Mouse (Mus musculus): Measurements from ENCODE around the gene Rasa2. TPM values are rescaled to one million over a fixed set of nuclear protein-coding genes. Genes with fewer than 3 reads are reported as not detected.
"Not testable (repeated sequence)": the region's sequence is repeated elsewhere in the genome, so short reads cannot be mapped to it uniquely, and the experiment has no call there.

Gene Rasa2
- polyA plus RNA-seq, 1 experiment from 2014 or later = 18.9 TPM

- no peak overlapping the region for H3K27ac ChIP-seq (ENCODE audit: low read depth, low read length)
Observed at GRCm38 (mm10) chr9:96534256-96534655, 97.2 kb downstream of the Rasa2 start.

GRCm38 (mm10) chr9:96533476-96533875 is 97.9 kb downstream of the Rasa2 start:
- WGBS = 84% methylated on average over 6 of the region's 6 CpGs
- peaks cover 13% of the 10 kb centered on the region for H3K4me1 ChIP-seq (ENCODE audit: control insufficient read depth, insufficient read depth, low read length)
- H3K27me3 ChIP-seq (ENCODE audit: control insufficient read depth, insufficient read depth, low read length) = no peaks in the 10 kb centered on the region
- no peak overlapping the region for H3K4me2 ChIP-seq (replicated peaks; ENCODE audit: low read depth, low read length)
- H3K27ac ChIP-seq (ENCODE audit: low read depth, low read length) = no peak overlapping the region
- H3K4me3 ChIP-seq (ENCODE audit: low read length) = no peak overlapping the region
- no peak for ATAC-seq (ENCODE audit: low FRiP score, low TSS enrichment)
- no peak overlapping the region for H3K9ac ChIP-seq (ENCODE audit: low read depth, low read length)
- H3K36me3 ChIP-seq (ENCODE audit: control insufficient read depth, insufficient read depth, low read length) = no peaks in the 10 kb centered on the region
- H3K9me3 ChIP-seq (ENCODE audit: control insufficient read depth, low read length) = no peaks in the 10 kb centered on the region

More at GRCm38 (mm10) chr9:96534256-96534655, 97.2 kb downstream of the Rasa2 start:
- Histone ChIP-seq H3K4me1 (ENCODE audit: control insufficient read depth, insufficient read depth, low read length) (peaks cover 13% of the 10 kb centered on the region), H3K4me3 (ENCODE audit: low read length) (no peak overlapping the region), H3K27me3 (ENCODE audit: control insufficient read depth, insufficient read depth, low read length) (no peaks in the 10 kb centered on the region), H3K9me3 (ENCODE audit: control insufficient read depth, low read length) (no peaks in the 10 kb centered on the region), H3K36me3 (ENCODE audit: control insufficient read depth, insufficient read depth, low read length) (no peaks in the 10 kb centered on the region), H3K4me2 (replicated peaks; ENCODE audit: low read depth, low read length) (no peak overlapping the region), H3K9ac (ENCODE audit: low read depth, low read length) (no peak overlapping the region)
- ATAC-seq (ENCODE audit: low FRiP score, low TSS enrichment) = no peak
- 84% methylated on average over 4 of the region's 4 CpGs for WGBS

DNA sequence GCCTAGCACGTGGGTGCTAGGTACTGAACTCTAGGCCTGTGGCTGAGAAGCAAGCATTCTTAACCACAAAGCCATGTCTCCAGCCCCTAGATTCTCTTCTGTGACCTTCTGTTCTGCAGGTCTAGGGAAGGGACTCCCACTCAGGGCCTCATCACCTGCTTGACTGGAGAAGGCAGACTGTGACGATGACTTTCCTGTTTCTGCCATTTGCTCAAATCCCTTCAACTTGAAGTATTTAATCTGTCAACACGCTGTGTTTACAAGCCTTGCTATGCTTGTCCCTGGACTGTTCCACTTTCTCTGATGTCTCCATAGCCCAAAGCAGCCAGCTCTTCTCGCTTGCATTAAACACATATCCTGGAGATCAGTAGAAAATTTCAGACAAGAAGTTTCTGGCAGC is 98.9 kb downstream of the Rasa2 start:
- Histone ChIP-seq H3K9ac (ENCODE audit: low read depth, low read length) (no peak overlapping the region), H3K27me3 (ENCODE audit: control insufficient read depth, insufficient read depth, low read length) (no peaks in the 10 kb centered on the region), H3K4me3 (ENCODE audit: low read length) (no peak overlapping the region), H3K4me2 (replicated peaks; ENCODE audit: low read depth, low read length) (no peak overlapping the region), H3K4me1 (ENCODE audit: control insufficient read depth, insufficient read depth, low read length) (peaks cover 12% of the 10 kb centered on the region), H3K27ac (ENCODE audit: low read depth, low read length) (no peak overlapping the region), H3K36me3 (ENCODE audit: control insufficient read depth, insufficient read depth, low read length) (no peaks in the 10 kb centered on the region), H3K9me3 (ENCODE audit: control insufficient read depth, low read length) (no peaks in the 10 kb centered on the region)
- ATAC-seq (ENCODE audit: low FRiP score, low TSS enrichment) = no peak
- WGBS = 70% methylated on average over 4 of the region's 4 CpGs

DNA sequence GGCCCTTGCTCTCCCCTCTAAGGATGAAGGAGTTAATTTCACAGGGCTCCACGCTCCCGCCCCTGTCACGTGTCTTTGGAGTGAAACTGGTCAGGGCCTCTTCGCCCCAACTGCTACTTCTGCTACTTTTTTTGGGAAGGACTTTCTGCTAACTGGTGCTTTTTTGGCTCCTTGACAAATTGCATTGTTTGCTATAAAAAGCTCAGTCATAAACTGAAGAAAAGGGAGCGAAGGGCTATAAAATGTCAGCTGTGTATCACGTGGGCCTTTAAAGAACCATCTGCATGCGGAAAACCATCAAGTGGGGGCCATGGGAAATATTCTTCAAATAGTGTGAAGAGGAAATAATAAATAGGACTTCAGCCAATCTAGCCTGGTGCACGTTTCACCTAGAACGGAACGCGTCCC is 100.7 kb downstream of the Rasa2 start:
- no peaks in the 10 kb centered on the region for H3K9me3 ChIP-seq (ENCODE audit: control insufficient read depth, low read length)
- ATAC-seq (ENCODE audit: low FRiP score, low TSS enrichment) = peak; percentile 69; the same call in 1 of the 2 replicates
- no peak overlapping the region for H3K4me2 ChIP-seq (replicated peaks; ENCODE audit: low read depth, low read length)
- H3K36me3 ChIP-seq (ENCODE audit: control insufficient read depth, insufficient read depth, low read length) = no peaks in the 10 kb centered on the region
- peak overlapping the region; percentile 37; the same call in 1 of the 2 replicates for H3K27ac ChIP-seq (ENCODE audit: low read depth, low read length)
- 0 out of 2 replicates have a peak, but pooled peaks cover 3% of the 10 kb centered on the region for H3K4me1 ChIP-seq (ENCODE audit: control insufficient read depth, insufficient read depth, low read length)
- WGBS = 32% methylated on average over 11 of the region's 11 CpGs
- no peak overlapping the region for H3K9ac ChIP-seq (ENCODE audit: low read depth, low read length)
- peak overlapping the region; percentile 3; the same call in 1 of the 2 replicates for H3K4me3 ChIP-seq (ENCODE audit: low read length)
- H3K27me3 ChIP-seq (ENCODE audit: control insufficient read depth, insufficient read depth, low read length) = no peaks in the 10 kb centered on the region

DNA sequence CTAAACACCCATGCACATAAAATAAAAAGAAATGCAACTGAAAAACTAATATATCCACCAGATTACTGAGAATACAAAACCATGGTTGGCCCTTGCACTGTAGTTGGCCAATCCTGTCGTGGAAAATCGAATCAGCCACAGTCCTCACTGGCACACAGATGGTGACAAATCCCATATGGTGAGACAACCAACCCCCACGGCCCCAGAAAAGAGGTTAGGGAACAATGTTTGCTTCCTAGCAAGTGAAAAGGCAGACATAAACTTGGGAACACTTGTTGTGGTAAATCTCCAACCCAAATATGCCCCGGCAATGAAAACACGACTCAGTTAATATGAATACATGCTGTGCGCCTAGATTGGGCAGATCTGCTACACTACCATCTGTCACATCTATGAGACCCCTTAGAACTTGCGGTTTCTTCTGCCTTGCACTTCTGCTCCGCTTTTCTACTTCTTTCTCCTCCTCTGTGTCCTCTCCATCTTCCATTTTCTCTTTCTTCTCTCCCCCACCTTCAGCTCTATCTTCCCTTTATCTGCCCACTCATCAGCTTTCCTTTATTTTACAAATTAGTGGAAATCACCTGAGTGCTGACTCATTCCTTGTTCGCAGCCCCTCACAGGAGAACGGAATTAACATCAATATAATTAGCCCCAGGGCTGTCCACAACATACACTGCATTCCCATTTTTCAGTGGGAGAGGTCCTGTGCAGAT is 101.3 kb downstream of the Rasa2 start:
- Histone ChIP-seq H3K4me2 (replicated peaks; ENCODE audit: low read depth, low read length) (no peak overlapping the region), H3K27ac (ENCODE audit: low read depth, low read length) (no peak overlapping the region), H3K36me3 (ENCODE audit: control insufficient read depth, insufficient read depth, low read length) (no peaks in the 10 kb centered on the region), H3K4me3 (ENCODE audit: low read length) (no peak overlapping the region), H3K4me1 (ENCODE audit: control insufficient read depth, insufficient read depth, low read length) (0 out of 2 replicates have a peak, but pooled peaks cover 3% of the 10 kb centered on the region), H3K27me3 (ENCODE audit: control insufficient read depth, insufficient read depth, low read length) (no peaks in the 10 kb centered on the region), H3K9ac (ENCODE audit: low read depth, low read length) (no peak overlapping the region), H3K9me3 (ENCODE audit: control insufficient read depth, low read length) (no peaks in the 10 kb centered on the region)
- ATAC-seq (ENCODE audit: low FRiP score, low TSS enrichment) = no peak
- WGBS = 59% methylated on average over 10 of the region's 10 CpGs

DNA sequence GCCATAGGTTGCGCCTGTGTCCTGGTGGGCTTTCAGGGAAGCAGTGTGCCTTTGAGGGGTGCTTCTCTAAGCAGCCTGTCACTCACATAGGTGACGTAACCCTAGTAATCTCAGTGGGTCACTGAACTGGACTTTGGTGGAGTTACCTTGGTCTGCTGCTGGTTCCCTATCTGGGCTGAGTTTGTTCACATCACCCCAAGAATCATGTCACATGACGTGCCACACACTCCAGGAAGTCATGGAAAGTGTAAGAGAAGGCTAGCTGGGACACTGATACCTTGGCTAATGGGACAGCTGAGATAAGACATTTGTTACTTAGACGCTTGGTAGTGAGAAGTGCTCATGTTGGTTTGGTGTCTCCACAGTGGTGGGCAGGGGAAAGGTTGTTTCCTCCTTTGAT is 105.4 kb downstream of the Rasa2 start:
- Histone ChIP-seq H3K36me3 (ENCODE audit: control insufficient read depth, insufficient read depth, low read length) (no peaks in the 10 kb centered on the region), H3K4me3 (ENCODE audit: low read length) (no peak overlapping the region), H3K4me1 (ENCODE audit: control insufficient read depth, insufficient read depth, low read length) (no peaks in the 10 kb centered on the region), H3K27me3 (ENCODE audit: control insufficient read depth, insufficient read depth, low read length) (no peaks in the 10 kb centered on the region), H3K4me2 (replicated peaks; ENCODE audit: low read depth, low read length) (no peak overlapping the region), H3K9me3 (ENCODE audit: control insufficient read depth, low read length) (no peaks in the 10 kb centered on the region), H3K9ac (ENCODE audit: low read depth, low read length) (no peak overlapping the region), H3K27ac (ENCODE audit: low read depth, low read length) (no peak overlapping the region)
- ATAC-seq (ENCODE audit: low FRiP score, low TSS enrichment) = no peak
- WGBS = 79% methylated on average over 4 of the region's 4 CpGs

GRCm38 (mm10) chr9:96524972-96525506 is 106.4 kb downstream of the Rasa2 start, which contains the start of gene Gm28729:
Gene Gm28729, minus strand, starts transcription at chr9:96525264.
- no peak within 1 kb of the TSS for H3K27ac ChIP-seq (ENCODE audit: low read depth, low read length)
- no peaks in the 10 kb centered on the region for H3K27me3 ChIP-seq (ENCODE audit: control insufficient read depth, insufficient read depth, low read length)
- peak; percentile 34; the same call in 1 of the 2 replicates for ATAC-seq (ENCODE audit: low FRiP score, low TSS enrichment)
- no peaks in the 10 kb centered on the region for H3K9me3 ChIP-seq (ENCODE audit: control insufficient read depth, low read length)
- 52% methylated on average over 12 of the region's 12 CpGs for WGBS
- no peak within 1 kb of the TSS for H3K4me3 ChIP-seq (ENCODE audit: low read length)
- H3K4me2 ChIP-seq (replicated peaks; ENCODE audit: low read depth, low read length) = no peak within 1 kb of the TSS
- H3K9ac ChIP-seq (ENCODE audit: low read depth, low read length) = no peak within 1 kb of the TSS
- H3K36me3 ChIP-seq (ENCODE audit: control insufficient read depth, insufficient read depth, low read length) = no peaks in the 10 kb centered on the region
- H3K4me1 ChIP-seq (ENCODE audit: control insufficient read depth, insufficient read depth, low read length) = no peaks in the 10 kb centered on the region

DNA sequence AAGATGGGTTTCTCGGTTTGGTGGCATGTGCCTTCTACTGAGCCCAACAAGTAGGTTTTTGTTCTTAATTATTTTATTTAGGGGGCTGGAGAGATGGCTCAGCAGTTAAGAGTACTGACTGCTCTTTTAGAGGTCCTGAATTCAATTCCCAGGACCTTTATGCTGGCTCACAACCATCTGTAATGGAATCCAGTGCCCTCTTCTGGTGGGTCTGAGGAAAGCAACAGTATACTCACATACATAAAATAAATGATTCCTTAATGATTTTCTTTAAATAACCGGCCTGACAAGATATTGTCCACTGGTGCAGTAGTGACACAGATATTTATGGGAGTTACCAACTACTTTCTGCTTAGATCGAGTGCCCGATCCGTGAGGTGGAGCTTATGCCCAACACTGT is 108.3 kb downstream of the Rasa2 start:
- WGBS = 83% methylated on average over 5 of the region's 5 CpGs
- H3K4me2 ChIP-seq (replicated peaks; ENCODE audit: low read depth, low read length) = no peak overlapping the region
- no peak overlapping the region for H3K9ac ChIP-seq (ENCODE audit: low read depth, low read length)
- H3K27me3 ChIP-seq (ENCODE audit: control insufficient read depth, insufficient read depth, low read length) = no peaks in the 10 kb centered on the region
- H3K27ac ChIP-seq (ENCODE audit: low read depth, low read length) = no peak overlapping the region
- no peaks in the 10 kb centered on the region for H3K36me3 ChIP-seq (ENCODE audit: control insufficient read depth, insufficient read depth, low read length)
- ATAC-seq (ENCODE audit: low FRiP score, low TSS enrichment) = no peak
- H3K4me1 ChIP-seq (ENCODE audit: control insufficient read depth, insufficient read depth, low read length) = no peaks in the 10 kb centered on the region
- H3K4me3 ChIP-seq (ENCODE audit: low read length) = no peak overlapping the region
- H3K9me3 ChIP-seq (ENCODE audit: control insufficient read depth, low read length) = no peaks in the 10 kb centered on the region

GRCm38 (mm10) chr9:96521574-96521973 is 109.8 kb downstream of the Rasa2 start:
- H3K9ac ChIP-seq (ENCODE audit: low read depth, low read length); H3K36me3 ChIP-seq (ENCODE audit: control insufficient read depth, insufficient read depth, low read length); H3K9me3 ChIP-seq (ENCODE audit: control insufficient read depth, low read length); H3K27me3 ChIP-seq (ENCODE audit: control insufficient read depth, insufficient read depth, low read length); H3K4me1 ChIP-seq (ENCODE audit: control insufficient read depth, insufficient read depth, low read length); H3K4me3 ChIP-seq (ENCODE audit: low read length); H3K4me2 ChIP-seq (replicated peaks; ENCODE audit: low read depth, low read length); ATAC-seq (ENCODE audit: low FRiP score, low TSS enrichment); H3K27ac ChIP-seq (ENCODE audit: low read depth, low read length): not testable (repeated sequence)
- WGBS = 76% methylated on average over 2 of the region's 2 CpGs
